Mouse (Mus musculus) liver, embryonic 15.5 days (tissue): ENCODE results near the gene Rnf207. TPM values are rescaled to one million over a fixed set of nuclear protein-coding genes. Genes with fewer than 3 reads are reported as not detected.

Source experiments
- ATAC-seq: fragments of 200-750 bp; cut with Nextera tagmentation; 2 replicates; pipeline ENCODE4 v1.8.0; 2017; ENCODE audit warnings: moderate number of reproducible peaks, mild to moderate bottlenecking, moderate library complexity; ENCODE audit not compliant: insufficient read depth
- H3K27ac ChIP-seq: fragments of 300-500 bp; sonication (generic); replicated peaks from 2 replicates; pipeline ENCODE4 v1.5.1; 2015; ENCODE audit warnings: mild to moderate bottlenecking, inconsistent platforms
- H3K27me3 ChIP-seq: fragments of 300-500 bp; sonication (generic); 2 replicates; pipeline ENCODE4 v1.6.1; 2015; ENCODE audit warnings: mild to moderate bottlenecking, inconsistent platforms
- H3K36me3 ChIP-seq: fragments of 300-500 bp; sonication (generic); replicated peaks from 2 replicates; pipeline ENCODE4 v1.6.1; 2015; ENCODE audit warnings: moderate library complexity, mild to moderate bottlenecking, inconsistent platforms
- H3K4me1 ChIP-seq: fragments of 300-500 bp; sonication (generic); replicated peaks from 2 replicates; pipeline ENCODE4 v1.6.1; 2015; ENCODE audit warnings: inconsistent platforms
- H3K4me2 ChIP-seq: fragments of 300-500 bp; sonication (generic); 2 replicates; pipeline ENCODE4 v1.6.1; 2015; ENCODE audit warnings: moderate library complexity, mild to moderate bottlenecking, inconsistent platforms
- H3K4me3 ChIP-seq: fragments of 300-500 bp; sonication (generic); replicated peaks from 2 replicates; pipeline ENCODE4 v1.5.1; 2015; ENCODE audit warnings: mild to moderate bottlenecking, inconsistent platforms
- H3K9ac ChIP-seq: fragments of 300-500 bp; sonication (generic); 2 replicates; pipeline ENCODE4 v1.6.1; 2015; ENCODE audit warnings: moderate library complexity, mild to moderate bottlenecking, inconsistent platforms
- H3K9me3 ChIP-seq: fragments of 300-500 bp; sonication (generic); replicated peaks from 2 replicates; pipeline ENCODE4 v1.6.1; 2016; ENCODE audit warnings: inconsistent platforms
- WGBS: fragments of 180-500 bp; shearing (Covaris S2); methylation state at CpG from one replicate; pipeline ENCODE4 v1.1.7; 2015; ENCODE audit warnings: mixed read lengths; ENCODE audit not compliant: insufficient replicate concordance; 5-methylcytosine and 5-hydroxymethylcytosine counted together
- polyA plus RNA-seq: library from polyadenylated mRNA; unstranded; fragments of >200 nt; fragmentation: Nextera tagmentation; extraction: Ambion mirVana; gene quantifications from 2 replicates; pipeline ENCODE4 v1.2.1, GENCODE M21; 2015

Rnf207 gene
- polyA plus RNA-seq, 1 experiment from 2014 or later: 0.08 TPM

DNA sequence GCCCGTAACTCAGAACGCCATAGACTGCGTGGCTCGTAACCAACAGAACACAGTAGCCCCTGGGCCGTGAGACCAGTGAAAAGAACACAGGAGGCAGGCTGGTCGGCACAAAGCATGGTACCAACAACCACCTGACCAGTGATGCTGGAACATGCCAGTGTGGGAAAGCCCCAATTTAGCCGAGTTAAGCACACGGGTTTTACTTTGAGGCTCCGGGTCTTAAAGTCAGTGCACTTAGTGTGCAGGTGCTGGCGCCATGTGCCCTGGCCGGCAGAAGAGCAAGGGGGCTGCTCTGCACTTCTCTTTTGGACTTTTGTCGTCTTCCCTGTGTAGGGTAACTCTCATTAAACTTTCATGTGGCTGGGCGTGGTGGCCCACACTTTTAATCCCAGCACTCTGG, 48.8 kb downstream of the Rnf207 start:
- Histone ChIP-seq H3K27ac (no peak overlapping the region), H3K9me3 (no peaks in the 10 kb centered on the region), H3K4me1 (peaks cover 10% of the 10 kb centered on the region), H3K4me2 (no peak overlapping the region), H3K27me3 (peaks cover 33% of the 10 kb centered on the region), H3K4me3 (no peak overlapping the region), H3K9ac (no peak overlapping the region), H3K36me3 (no peaks in the 10 kb centered on the region)
- WGBS: 71% methylated on average over 13 of the region's 13 CpGs
- no peak for ATAC-seq

GRCm38 (mm10) chr4:152267748-152268369, 50.9 kb downstream of the Rnf207 start:
- Histone ChIP-seq H3K9ac (no peak overlapping the region), H3K4me3 (no peak overlapping the region), H3K9me3 (no peaks in the 10 kb centered on the region), H3K27me3 (peaks cover 12% of the 10 kb centered on the region), H3K36me3 (no peaks in the 10 kb centered on the region), H3K4me1 (peaks cover 21% of the 10 kb centered on the region), H3K4me2 (no peak overlapping the region), H3K27ac (no peak overlapping the region)
- 63% methylated on average over 13 of the region's 13 CpGs for WGBS
- no peak for ATAC-seq

DNA sequence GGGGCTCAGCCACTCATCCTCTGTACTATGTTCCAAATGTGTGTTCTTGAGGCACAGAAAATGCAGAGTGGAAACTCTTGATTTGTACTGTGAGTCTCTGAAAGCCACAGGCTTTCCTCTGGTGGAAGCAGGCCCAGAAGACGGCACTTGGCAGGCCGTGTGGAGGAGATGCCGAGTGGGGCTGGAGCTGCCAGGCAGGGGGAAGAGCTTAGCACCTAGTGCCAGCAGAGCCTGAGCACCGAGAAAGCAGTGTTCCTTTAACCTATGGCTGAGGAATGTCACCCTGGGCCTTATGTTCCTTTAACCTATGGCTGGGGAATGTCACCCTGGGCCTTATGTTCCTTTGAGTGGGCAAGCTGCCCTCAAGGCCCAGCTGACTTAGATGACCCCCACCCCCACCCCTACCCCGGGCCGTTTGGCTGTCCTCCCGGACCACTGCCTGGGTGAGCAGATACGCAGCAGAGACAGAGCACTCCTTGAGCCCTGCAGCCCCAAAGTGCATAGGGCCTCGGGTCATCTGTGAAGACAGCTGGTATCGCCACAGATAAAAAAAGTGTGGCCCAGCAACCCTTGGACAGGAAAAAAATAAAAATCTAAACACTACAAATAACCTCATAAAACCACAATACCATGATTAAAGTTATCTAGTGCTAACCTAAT, 52.4 kb downstream of the Rnf207 start:
- H3K27me3 ChIP-seq: no peaks in the 10 kb centered on the region
- no peak overlapping the region for H3K9ac ChIP-seq
- no peaks in the 10 kb centered on the region for H3K36me3 ChIP-seq
- no peak overlapping the region for H3K4me2 ChIP-seq
- WGBS: 62% methylated on average over 10 of the region's 10 CpGs
- H3K4me1 ChIP-seq: peaks cover 32% of the 10 kb centered on the region
- no peak overlapping the region for H3K27ac ChIP-seq
- no peak overlapping the region for H3K4me3 ChIP-seq
- no peaks in the 10 kb centered on the region for H3K9me3 ChIP-seq
- ATAC-seq: no peak

- ATAC-seq: no peak
- H3K9me3 ChIP-seq: no peaks in the 10 kb centered on the region
- H3K4me3 ChIP-seq: no peak overlapping the region
- H3K4me2 ChIP-seq: no peak overlapping the region
- no peak overlapping the region for H3K9ac ChIP-seq
- no peaks in the 10 kb centered on the region for H3K27me3 ChIP-seq
- H3K36me3 ChIP-seq: no peaks in the 10 kb centered on the region
- 76% methylated on average over 5 of the region's 5 CpGs for WGBS
- H3K27ac ChIP-seq: no peak overlapping the region
- peaks cover 34% of the 10 kb centered on the region for H3K4me1 ChIP-seq
These were observed 53.0 kb downstream of the Rnf207 start for GRCm38 (mm10) chr4:152265791-152266190.

DNA sequence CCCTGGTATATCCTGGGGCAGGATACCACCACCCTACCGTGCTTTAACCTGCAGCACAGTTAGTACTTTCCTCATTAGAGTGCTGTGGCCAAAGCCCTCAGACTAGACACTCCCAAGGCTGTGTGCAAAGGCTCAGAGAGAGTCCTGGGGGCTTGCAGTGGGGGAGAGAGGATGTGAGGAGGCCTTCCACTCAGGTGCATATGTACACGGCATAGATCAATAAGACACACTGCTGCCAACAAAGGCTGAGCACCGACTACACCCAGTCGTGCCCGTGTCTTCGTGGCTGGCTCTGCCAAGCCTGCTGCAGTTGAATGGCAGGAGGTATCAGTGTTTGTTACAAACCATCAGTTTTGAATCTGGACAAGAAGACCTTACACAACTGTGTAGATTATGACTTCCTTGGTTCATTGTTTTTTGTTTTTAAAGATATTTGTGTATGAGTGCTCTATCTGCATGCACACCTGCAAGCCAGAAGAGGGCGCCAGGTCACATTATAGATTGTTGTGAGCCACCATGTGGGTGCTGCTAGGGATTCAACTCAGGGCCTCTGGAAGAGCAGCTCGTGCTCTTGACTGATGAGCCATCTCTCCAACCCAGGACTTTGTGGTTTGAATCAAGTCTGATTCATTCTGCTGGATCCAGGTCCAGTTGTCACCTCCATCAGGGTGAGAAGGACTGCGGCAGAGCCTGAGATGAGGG, 53.8 kb downstream of the Rnf207 start:
- ATAC-seq: no peak
- H3K27ac ChIP-seq: 0 out of 2 replicates have a peak overlapping the region, but pooled peaks have one; percentile 70
- H3K9ac ChIP-seq: no peak overlapping the region

DNA sequence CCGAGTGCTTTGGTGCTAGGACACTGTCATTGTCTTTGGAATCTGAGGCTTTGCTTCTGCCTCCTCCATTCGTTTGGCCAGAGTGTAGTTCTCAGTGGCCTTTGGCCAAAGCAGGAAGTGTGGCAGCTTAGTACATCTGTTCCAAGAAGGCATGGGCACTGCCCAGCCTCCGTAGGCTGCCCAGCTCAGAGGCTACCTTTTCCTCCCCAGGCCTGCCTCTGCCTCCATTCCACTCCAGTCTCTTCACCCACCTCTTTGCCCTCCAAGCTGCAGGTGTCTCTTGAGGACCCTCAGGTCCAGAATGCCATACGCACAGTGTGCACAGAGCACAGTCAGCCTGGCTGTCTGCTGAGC, 54.6 kb downstream of the Rnf207 start:
- no peak overlapping the region for H3K4me3 ChIP-seq
- H3K4me1 ChIP-seq: peaks cover 34% of the 10 kb centered on the region
- H3K27me3 ChIP-seq: no peaks in the 10 kb centered on the region
- ATAC-seq: peak; percentile 10; the same call in 1 of the 2 replicates
- 49% methylated on average over 4 of the region's 4 CpGs for WGBS
- H3K36me3 ChIP-seq: no peaks in the 10 kb centered on the region
- no peaks in the 10 kb centered on the region for H3K9me3 ChIP-seq
- H3K4me2 ChIP-seq: peak overlapping the region; percentile 49
- 0 out of 2 replicates have a peak overlapping the region, but pooled peaks have one; percentile 15 for H3K9ac ChIP-seq
- H3K27ac ChIP-seq: peak overlapping the region; percentile 70; the same call in 1 of the 2 replicates

More for the DNA sequence above, 53.8 kb downstream of the Rnf207 start:
- WGBS: 81% methylated on average over 9 of the region's 9 CpGs
- Histone ChIP-seq H3K4me1 (peaks cover 34% of the 10 kb centered on the region), H3K36me3 (no peaks in the 10 kb centered on the region), H3K4me3 (no peak overlapping the region), H3K4me2 (0 out of 2 replicates have a peak overlapping the region, but pooled peaks have one; percentile 49), H3K27me3 (no peaks in the 10 kb centered on the region), H3K9me3 (no peaks in the 10 kb centered on the region)

GRCm38 (mm10) chr4:152263512-152264176, 55.1 kb downstream of the Rnf207 start:
- 39% methylated on average over 10 of the region's 10 CpGs for WGBS
- peak overlapping the region; percentile 49 for H3K4me2 ChIP-seq
- no peaks in the 10 kb centered on the region for H3K9me3 ChIP-seq
- peaks cover 34% of the 10 kb centered on the region for H3K4me1 ChIP-seq
- H3K36me3 ChIP-seq: no peaks in the 10 kb centered on the region
- H3K27ac ChIP-seq: peak overlapping the region; percentile 71
- ATAC-seq: peak; percentile 68
- no peaks in the 10 kb centered on the region for H3K27me3 ChIP-seq
- 0 out of 2 replicates have a peak overlapping the region, but pooled peaks have one; percentile 15 for H3K9ac ChIP-seq
- no peak overlapping the region for H3K4me3 ChIP-seq

GRCm38 (mm10) chr4:152263089-152263488, 55.7 kb downstream of the Rnf207 start:
- H3K4me2 ChIP-seq: peak overlapping the region; percentile 49
- peak; percentile 48 for ATAC-seq
- 32% methylated on average over 9 of the region's 9 CpGs for WGBS
- no peak overlapping the region for H3K4me3 ChIP-seq
- H3K9ac ChIP-seq: no peak overlapping the region
- H3K27ac ChIP-seq: peak overlapping the region; percentile 71
- peaks cover 34% of the 10 kb centered on the region for H3K4me1 ChIP-seq
- H3K9me3 ChIP-seq: no peaks in the 10 kb centered on the region
- H3K36me3 ChIP-seq: no peaks in the 10 kb centered on the region
- no peaks in the 10 kb centered on the region for H3K27me3 ChIP-seq

- Histone ChIP-seq H3K9ac (no peak overlapping the region), H3K36me3 (no peaks in the 10 kb centered on the region), H3K4me1 (peaks cover 41% of the 10 kb centered on the region), H3K4me2 (no peak overlapping the region), H3K27ac (no peak overlapping the region), H3K4me3 (no peak overlapping the region), H3K9me3 (no peaks in the 10 kb centered on the region), H3K27me3 (no peaks in the 10 kb centered on the region)
- ATAC-seq: no peak
- WGBS: 65% methylated on average over 9 of the region's 9 CpGs
These were observed 56.6 kb downstream of the Rnf207 start for GRCm38 (mm10) chr4:152262187-152262586.

- 81% methylated on average over 8 of the region's 8 CpGs for WGBS
- no peak for ATAC-seq
- H3K4me1 ChIP-seq: peaks cover 49% of the 10 kb centered on the region
These were observed 58.3 kb downstream of the Rnf207 start for GRCm38 (mm10) chr4:152260451-152260850.

GRCm38 (mm10) chr4:152257070-152257469, 61.7 kb downstream of the Rnf207 start:
- H3K4me2 ChIP-seq: no peak overlapping the region
- H3K9me3 ChIP-seq: no peaks in the 10 kb centered on the region
- peaks cover 21% of the 10 kb centered on the region for H3K4me1 ChIP-seq
- H3K36me3 ChIP-seq: no peaks in the 10 kb centered on the region
- H3K27me3 ChIP-seq: no peaks in the 10 kb centered on the region
- ATAC-seq: peak; percentile 76
- peak overlapping the region; percentile 7; the same call in 1 of the 2 replicates for H3K27ac ChIP-seq
- H3K4me3 ChIP-seq: no peak overlapping the region
- no peak overlapping the region for H3K9ac ChIP-seq
- WGBS: 22% methylated on average over 6 of the region's 6 CpGs

More at GRCm38 (mm10) chr4:152260451-152260850, 58.3 kb downstream of the Rnf207 start:
- Histone ChIP-seq H3K9me3 (no peaks in the 10 kb centered on the region), H3K27ac (no peak overlapping the region), H3K4me3 (no peak overlapping the region), H3K4me2 (no peak overlapping the region), H3K36me3 (no peaks in the 10 kb centered on the region), H3K9ac (no peak overlapping the region), H3K27me3 (no peaks in the 10 kb centered on the region)
